Mouse (Mus musculus): ENCODE results near the gene Larp6. TPM values are rescaled to one million over a fixed set of nuclear protein-coding genes. Genes with fewer than 3 reads are reported as not detected.

Larp6 gene
- total and polyA plus RNA-seq, 2 experiments from 2014 or later, result 0.41 to 1.2 TPM

- Histone ChIP-seq H3K27me3 (ENCODE audit: control insufficient read depth, insufficient read depth, low read length) (no peaks in the 10 kb centered on the region), H3K9me3 (replicated peaks; ENCODE audit: control insufficient read depth, low read length) (0 out of 2 replicates have a peak, but pooled peaks cover 7% of the 10 kb centered on the region), H3K4me3 (ENCODE audit: low read depth, low read length) (no peak overlapping the region), H3K27ac (ENCODE audit: low read depth) (peak overlapping the region; percentile 45; the same call in 1 of the 2 replicates), H3K4me2 (ENCODE audit: low read depth, low read length) (no peak overlapping the region), H3K36me3 (replicated peaks; ENCODE audit: control insufficient read depth, insufficient read depth, low read length) (no peaks in the 10 kb centered on the region), H3K9ac (replicated peaks; ENCODE audit: low read depth, low read length) (no peak overlapping the region), H3K4me1 (ENCODE audit: control insufficient read depth, insufficient read depth) (0 out of 2 replicates have a peak, but pooled peaks cover 7% of the 10 kb centered on the region)
- DNase-seq (ENCODE audit: low spot score), result no peak
- TF ChIP-seq EP300 (IDR thresholded peaks at IDR 0.05; ENCODE audit: low read depth) (0 out of 2 replicates have a peak, but pooled peaks have one; percentile 29), CTCF (IDR thresholded peaks at IDR 0.05; ENCODE audit: low read depth) (no peak)
- WGBS, result 52% methylated on average over 6 of the region's 6 CpGs
- ATAC-seq (ENCODE audit: insufficient read depth, low read depth), result peak; percentile 24; the same call in 1 of the 2 replicates
Observed at GRCm38 (mm10) chr9:60769711-60770111, 56.9 kb downstream of the Larp6 start.

- Histone ChIP-seq H3K9me3 (replicated peaks; ENCODE audit: control insufficient read depth, low read length) (0 out of 2 replicates have a peak, but pooled peaks cover 7% of the 10 kb centered on the region), H3K9ac (replicated peaks; ENCODE audit: low read depth, low read length) (no peak overlapping the region), H3K4me1 (ENCODE audit: control insufficient read depth, insufficient read depth) (0 out of 2 replicates have a peak, but pooled peaks cover 5% of the 10 kb centered on the region), H3K4me3 (ENCODE audit: low read depth, low read length) (no peak overlapping the region), H3K27ac (ENCODE audit: low read depth) (no peak overlapping the region), H3K27me3 (ENCODE audit: control insufficient read depth, insufficient read depth, low read length) (no peaks in the 10 kb centered on the region), H3K36me3 (replicated peaks; ENCODE audit: control insufficient read depth, insufficient read depth, low read length) (no peaks in the 10 kb centered on the region), H3K4me2 (ENCODE audit: low read depth, low read length) (no peak overlapping the region)
- DNase-seq (ENCODE audit: low spot score), result no peak
- WGBS, result 79% methylated on average over 2 of the region's 2 CpGs
- TF ChIP-seq CTCF (IDR thresholded peaks at IDR 0.05; ENCODE audit: low read depth), result no peak
- TF ChIP-seq EP300 (IDR thresholded peaks at IDR 0.05; ENCODE audit: low read depth), result no peak
- ATAC-seq (ENCODE audit: insufficient read depth, low read depth), result no peak
Observed at GRCm38 (mm10) chr9:60773713-60774112, 60.9 kb downstream of the Larp6 start.

GRCm38 (mm10) chr9:60776899-60777298 is 64.1 kb downstream of the Larp6 start:
- no peak for TF ChIP-seq EP300 (IDR thresholded peaks at IDR 0.05; ENCODE audit: low read depth)
- TF ChIP-seq CTCF (IDR thresholded peaks at IDR 0.05; ENCODE audit: low read depth), result no peak
- H3K27ac ChIP-seq (ENCODE audit: low read depth), result no peak overlapping the region
- 0 out of 2 replicates have a peak, but pooled peaks cover 7% of the 10 kb centered on the region for H3K9me3 ChIP-seq (replicated peaks; ENCODE audit: control insufficient read depth, low read length)
- DNase-seq (ENCODE audit: low spot score) (no peak), ATAC-seq (ENCODE audit: insufficient read depth, low read depth) (peak; percentile 33; the same call in 1 of the 2 replicates)
- H3K4me1 ChIP-seq (ENCODE audit: control insufficient read depth, insufficient read depth), result no peaks in the 10 kb centered on the region
- no peak overlapping the region for H3K9ac ChIP-seq (replicated peaks; ENCODE audit: low read depth, low read length)
- H3K27me3 ChIP-seq (ENCODE audit: control insufficient read depth, insufficient read depth, low read length), result no peaks in the 10 kb centered on the region
- H3K4me2 ChIP-seq (ENCODE audit: low read depth, low read length), result no peak overlapping the region
- no peaks in the 10 kb centered on the region for H3K36me3 ChIP-seq (replicated peaks; ENCODE audit: control insufficient read depth, insufficient read depth, low read length)
- WGBS, result 68% methylated on average over 9 of the region's 9 CpGs
- H3K4me3 ChIP-seq (ENCODE audit: low read depth, low read length), result no peak overlapping the region

GRCm38 (mm10) chr9:60782057-60782789 is 69.4 kb downstream of the Larp6 start:
- DNase-seq (ENCODE audit: low spot score) (no peak), ATAC-seq (ENCODE audit: insufficient read depth, low read depth) (no peak)
- Histone ChIP-seq H3K27ac (ENCODE audit: low read depth) (no peak overlapping the region), H3K4me1 (ENCODE audit: control insufficient read depth, insufficient read depth) (no peaks in the 10 kb centered on the region), H3K27me3 (ENCODE audit: control insufficient read depth, insufficient read depth, low read length) (no peaks in the 10 kb centered on the region), H3K9ac (replicated peaks; ENCODE audit: low read depth, low read length) (no peak overlapping the region), H3K4me3 (ENCODE audit: low read depth, low read length) (no peak overlapping the region), H3K36me3 (replicated peaks; ENCODE audit: control insufficient read depth, insufficient read depth, low read length) (no peaks in the 10 kb centered on the region), H3K4me2 (ENCODE audit: low read depth, low read length) (no peak overlapping the region), H3K9me3 (replicated peaks; ENCODE audit: control insufficient read depth, low read length) (no peaks in the 10 kb centered on the region)
- WGBS, result 81% methylated on average over 9 of the region's 9 CpGs
- TF ChIP-seq EP300 (IDR thresholded peaks at IDR 0.05; ENCODE audit: low read depth), result no peak
- no peak for TF ChIP-seq CTCF (IDR thresholded peaks at IDR 0.05; ENCODE audit: low read depth)

GRCm38 (mm10) chr9:60785069-60785468 is 72.3 kb downstream of the Larp6 start:
- no peak overlapping the region for H3K4me3 ChIP-seq (ENCODE audit: low read depth, low read length)
- TF ChIP-seq EP300 (IDR thresholded peaks at IDR 0.05; ENCODE audit: low read depth), result no peak
- no peak for TF ChIP-seq CTCF (IDR thresholded peaks at IDR 0.05; ENCODE audit: low read depth)
- no peaks in the 10 kb centered on the region for H3K36me3 ChIP-seq (replicated peaks; ENCODE audit: control insufficient read depth, insufficient read depth, low read length)
- no peaks in the 10 kb centered on the region for H3K9me3 ChIP-seq (replicated peaks; ENCODE audit: control insufficient read depth, low read length)
- 69% methylated on average over 4 of the region's 4 CpGs for WGBS
- DNase-seq (ENCODE audit: low spot score) (no peak), ATAC-seq (ENCODE audit: insufficient read depth, low read depth) (no peak)
- H3K27me3 ChIP-seq (ENCODE audit: control insufficient read depth, insufficient read depth, low read length), result no peaks in the 10 kb centered on the region
- H3K4me2 ChIP-seq (ENCODE audit: low read depth, low read length), result no peak overlapping the region
- no peak overlapping the region for H3K9ac ChIP-seq (replicated peaks; ENCODE audit: low read depth, low read length)
- no peaks in the 10 kb centered on the region for H3K4me1 ChIP-seq (ENCODE audit: control insufficient read depth, insufficient read depth)
- H3K27ac ChIP-seq (ENCODE audit: low read depth), result no peak overlapping the region

Data from heart, postnatal 0 days (tissue).